13 mouse cellular contexts compared by ENCODE assay signal in the genomic region with DNA sequence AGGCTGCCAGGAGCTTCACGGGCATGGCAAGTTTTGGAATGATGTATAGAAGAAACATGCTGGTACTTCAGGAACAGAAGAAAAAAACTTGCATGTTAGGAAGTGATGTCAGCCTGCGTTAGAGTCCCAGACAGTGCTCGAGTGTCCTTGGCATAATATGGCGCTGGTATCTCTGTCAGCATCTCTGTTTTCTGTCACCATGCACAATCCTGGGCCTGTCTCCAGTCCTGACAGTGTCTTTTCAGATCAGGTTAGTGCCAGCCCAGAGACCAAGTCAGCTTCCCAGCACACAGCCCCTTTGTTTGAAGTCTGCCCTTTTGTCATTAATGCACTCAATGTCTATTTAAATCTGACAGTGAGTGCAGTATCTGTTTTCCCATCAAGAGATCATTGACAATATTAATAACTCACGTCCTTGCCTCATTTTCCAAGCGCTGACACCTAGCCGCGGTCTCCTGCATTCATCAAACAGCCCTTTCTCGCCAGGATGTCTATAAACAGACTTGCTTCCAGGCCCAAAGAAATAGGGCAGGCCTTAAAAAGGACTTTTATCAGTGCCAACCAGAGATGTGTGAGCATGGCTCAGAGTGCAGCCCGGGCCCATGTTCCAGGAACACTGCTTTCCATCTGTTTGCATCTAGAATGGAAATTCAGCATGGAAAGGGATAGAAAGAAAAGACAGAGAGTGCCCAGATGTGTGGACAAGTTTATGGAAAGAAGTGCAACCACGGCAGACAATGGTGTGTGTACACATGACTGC.
DNase-seq lines count a peak whose midpoint lies in the region; ATAC-seq and TF ChIP-seq lines count a peak whose summit lies in the region.
"Had no signal": no experiment of that assay in that cellular context is flagged by ENCODE, and none has a peak within 500 bp of the region (broad histone marks: within the 10 kb centered on the region; RNA-seq: fewer than 3 reads in every experiment).

No protein-coding gene starts in this region.

- H3K27ac ChIP-seq in layer of hippocampus, adult 2 months = no peak overlapping the region
- H3K27ac ChIP-seq in hindbrain, embryonic 14.5 days = no peak overlapping the region
- H3K27ac ChIP-seq: heart, embryonic 13.5 days; kidney, embryonic 15.5 days; neural tube, embryonic 13.5 days had no signal

- TF ChIP-seq CTCF in layer of hippocampus, adult 2 months (conservative IDR thresholded peaks at IDR 0.05) = no peak

- H3K36me3 ChIP-seq in hindbrain, embryonic 14.5 days (replicated peaks; ENCODE audit: control insufficient read depth, insufficient read depth) = no peaks in the 10 kb centered on the region
- H3K36me3 ChIP-seq: heart, embryonic 13.5 days; kidney, embryonic 15.5 days; neural tube, embryonic 13.5 days had no signal

- H3K4me2 ChIP-seq in hindbrain, embryonic 14.5 days (replicated peaks) = no peak overlapping the region
- H3K4me2 ChIP-seq: heart, embryonic 13.5 days; kidney, embryonic 15.5 days; neural tube, embryonic 13.5 days had no signal

- peak; percentile 31; the same call in 1 of the 2 replicates for ATAC-seq in hindbrain, embryonic 14.5 days (ENCODE audit: low FRiP score)

- DNase-seq in cerebellum, adult 18-20 months = peak; percentile 6 to 13
- DNase-seq in cerebellum, postnatal 4 days (ENCODE audit: low spot score in 2 of 2) = no peak
- peak; percentile 10 to 36 for DNase-seq in layer of hippocampus, postnatal 14 days (ENCODE audit: low spot score in 2 of 2)
- DNase-seq in layer of hippocampus, adult 2 months (ENCODE audit: low spot score in 2 of 2) = no peak
- DNase-seq in Muller cell, postnatal 12 days (ENCODE audit: inconsistent ontology term) = peak; percentile 29
- DNase-seq in hindbrain, embryonic 14.5 days (ENCODE audit: low spot score) = no peak
- no peak for DNase-seq in heart, adult 9 months (ENCODE audit: low spot score in 2 of 2)
- DNase-seq in adrenal gland, adult 18-20 months (ENCODE audit: low spot score in 2 of 2) = no peak
- DNase-seq: gastrocnemius, postnatal 10 days; lung, adult 2 months had no signal

- H3K9ac ChIP-seq in hindbrain, embryonic 14.5 days = no peak overlapping the region
- H3K9ac ChIP-seq: heart, embryonic 13.5 days; kidney, embryonic 15.5 days; neural tube, embryonic 13.5 days had no signal

- no peak overlapping the region for H3K4me3 ChIP-seq in layer of hippocampus, adult 2 months
- H3K4me3 ChIP-seq in hindbrain, embryonic 14.5 days (replicated peaks; ENCODE audit: low read length) = no peak overlapping the region
- H3K4me3 ChIP-seq: heart, embryonic 13.5 days; kidney, embryonic 15.5 days; neural tube, embryonic 13.5 days had no signal

- WGBS in hindbrain, embryonic 14.5 days = 47% methylated on average over 11 of the region's 11 CpGs

- H3K27me3 ChIP-seq in hindbrain, embryonic 14.5 days (ENCODE audit: control insufficient read depth, insufficient read depth, low read length) = 0 out of 2 replicates have a peak, but pooled peaks cover 2% of the 10 kb centered on the region
- H3K27me3 ChIP-seq: heart, embryonic 13.5 days; kidney, embryonic 15.5 days; neural tube, embryonic 13.5 days had no signal

- no peaks in the 10 kb centered on the region for H3K9me3 ChIP-seq in hindbrain, embryonic 14.5 days (ENCODE audit: control insufficient read depth, low read length)
- H3K9me3 ChIP-seq: heart, embryonic 13.5 days; kidney, embryonic 15.5 days; neural tube, embryonic 13.5 days had no signal

- H3K4me1 ChIP-seq in hindbrain, embryonic 14.5 days (replicated peaks; ENCODE audit: control insufficient read depth, insufficient read depth, low read length) = no peaks in the 10 kb centered on the region
- H3K4me1 ChIP-seq: heart, embryonic 13.5 days; kidney, embryonic 15.5 days had no signal

Comparison
In these comparisons a context has a peak if more than half of its experiments do, and no peak if none do; other contexts are left out.
1. DNase-seq: peak in cerebellum, adult 18-20 months (2 of 2), layer of hippocampus, postnatal 14 days (2 of 2) and Muller cell, postnatal 12 days (single experiment); none in cerebellum, postnatal 4 days (0 of 2), layer of hippocampus, adult 2 months (0 of 2), hindbrain, embryonic 14.5 days (single experiment), heart, adult 9 months (0 of 2) and adrenal gland, adult 18-20 months (0 of 2).